Mouse (Mus musculus) adrenal gland, adult 2 months (tissue): Measurements from ENCODE around the gene Rbfox1. TPM values are rescaled to one million over a fixed set of nuclear protein-coding genes. Genes with fewer than 3 reads are reported as not detected.

Source experiments
- DNase-seq: peaks from one replicate; pipeline ENCODE4 v3.0.0; 2021
- polyA plus RNA-seq: library from polyadenylated mRNA; depleted of rRNA; stranded (reverse); fragments of >200 nt; gene quantifications from 2 replicates; pipeline ENCODE4 v1.2.3, GENCODE M21; 2012
- total RNA-seq, 2 experiments: library from RNA; stranded (reverse); gene quantifications; 2 replicates each; pipeline ENCODE4 v1.2.3; 2021

Rbfox1 gene
- total and polyA plus RNA-seq, 3 experiments = 1.3 to 1.4 (median 1.4) TPM

GRCm38 (mm10) chr16:6232966-6233365 is 347.8 kb downstream of the Rbfox1 start:
- no peak for DNase-seq

- no peak for DNase-seq
Observed at GRCm38 (mm10) chr16:6241393-6241792, 356.2 kb downstream of the Rbfox1 start.

GRCm38 (mm10) chr16:6242468-6242867 is 357.3 kb downstream of the Rbfox1 start:
- no peak for DNase-seq

- no peak for DNase-seq
Observed at GRCm38 (mm10) chr16:6247569-6247968, 362.4 kb downstream of the Rbfox1 start.

- DNase-seq = no peak
Observed at GRCm38 (mm10) chr16:6264557-6264956, 379.4 kb downstream of the Rbfox1 start.

GRCm38 (mm10) chr16:6265610-6266009 is 380.5 kb downstream of the Rbfox1 start:
- no peak for DNase-seq

- no peak for DNase-seq
Observed at GRCm38 (mm10) chr16:6271596-6272370, 386.6 kb downstream of the Rbfox1 start.

GRCm38 (mm10) chr16:6283496-6283895 is 398.3 kb downstream of the Rbfox1 start:
- DNase-seq = no peak

- no peak for DNase-seq
Observed at GRCm38 (mm10) chr16:6284317-6284716, 399.2 kb downstream of the Rbfox1 start.

GRCm38 (mm10) chr16:6287699-6288098 is 402.5 kb downstream of the Rbfox1 start:
- no peak for DNase-seq

GRCm38 (mm10) chr16:6300112-6300511 is 415.0 kb downstream of the Rbfox1 start:
- no peak for DNase-seq

- no peak for DNase-seq
Observed at GRCm38 (mm10) chr16:6303082-6303481, 417.9 kb downstream of the Rbfox1 start.

- DNase-seq = no peak
Observed at GRCm38 (mm10) chr16:6309940-6310339, 424.8 kb downstream of the Rbfox1 start.

GRCm38 (mm10) chr16:6310744-6311678 is 425.9 kb downstream of the Rbfox1 start:
- no peak for DNase-seq

- DNase-seq = no peak
Observed at GRCm38 (mm10) chr16:6313689-6314088, 428.5 kb downstream of the Rbfox1 start.

GRCm38 (mm10) chr16:6324832-6325231 is 439.7 kb downstream of the Rbfox1 start:
- no peak for DNase-seq

GRCm38 (mm10) chr16:6331400-6331939 is 446.3 kb downstream of the Rbfox1 start:
- DNase-seq = no peak

GRCm38 (mm10) chr16:6333273-6333672 is 448.1 kb downstream of the Rbfox1 start:
- DNase-seq = no peak

GRCm38 (mm10) chr16:6348103-6348502 is 462.9 kb downstream of the Rbfox1 start:
- DNase-seq = no peak

- DNase-seq = peak; percentile 12
Observed at GRCm38 (mm10) chr16:6348581-6349241, 463.6 kb downstream of the Rbfox1 start.

GRCm38 (mm10) chr16:6349381-6349780 is 464.2 kb downstream of the Rbfox1 start:
- no peak for DNase-seq

GRCm38 (mm10) chr16:6350256-6350655 is 465.1 kb downstream of the Rbfox1 start:
- DNase-seq = no peak
